Mouse (Mus musculus) lung, embryonic 14.5 days (tissue): Measurements from ENCODE around the gene Actr2. TPM values are rescaled to one million over a fixed set of nuclear protein-coding genes. Genes with fewer than 3 reads are reported as not detected.
A peak's percentile ranks its signal among the peaks of the same experiment; 100 is the strongest.

ENCODE experiments used
- ATAC-seq: fragments of 200-750 bp; cut with Nextera tagmentation; 2 replicates; pipeline ENCODE4 v1.8.0; 2017; ENCODE audit warnings: mild to moderate bottlenecking, moderate TSS enrichment, moderate library complexity; ENCODE audit not compliant: insufficient read depth
- DNase-seq: peaks from one replicate; pipeline ENCODE4 v3.0.0-alpha.2; 2015
- H3K27ac ChIP-seq: fragments of 300-500 bp; sonication (generic); 2 replicates; pipeline ENCODE4 v1.5.1; 2014; ENCODE audit warnings: low read depth, mild to moderate bottlenecking, moderate library complexity
- H3K27me3 ChIP-seq: fragments of 300-500 bp; sonication (generic); 2 replicates; pipeline ENCODE4 v1.6.1; 2014; ENCODE audit warnings: low read length, control low read depth; ENCODE audit not compliant: insufficient read depth
- H3K36me3 ChIP-seq: fragments of 300-500 bp; sonication (generic); 2 replicates; pipeline ENCODE4 v1.6.1; 2014; ENCODE audit warnings: control low read depth; ENCODE audit not compliant: insufficient read depth
- H3K4me1 ChIP-seq: fragments of 300-500 bp; sonication (generic); 2 replicates; pipeline ENCODE4 v1.6.1; 2014; ENCODE audit warnings: antibody characterized with exemption, control low read depth; ENCODE audit not compliant: insufficient read depth
- H3K4me2 ChIP-seq: fragments of 300-500 bp; sonication (generic); 2 replicates; pipeline ENCODE4 v1.6.1; 2014; ENCODE audit warnings: mild to moderate bottlenecking
- H3K4me3 ChIP-seq: fragments of 300-500 bp; sonication (generic); 2 replicates; pipeline ENCODE4 v1.5.1; 2014; ENCODE audit warnings: low read depth, low read length
- H3K9ac ChIP-seq: fragments of 300-500 bp; sonication (generic); 2 replicates; pipeline ENCODE4 v1.6.1; 2014
- H3K9me3 ChIP-seq: fragments of 300-500 bp; sonication (generic); 2 replicates; pipeline ENCODE4 v1.6.1; 2016; ENCODE audit warnings: low read depth, low read length, control low read depth
- CTCF ChIP-seq: IDR thresholded peaks from 2 replicates; pipeline ENCODE4 v1.5.1; 2016; ENCODE audit warnings: antibody characterized with exemption, low read depth
- WGBS: fragments of 180-500 bp; shearing (Covaris S2); extraction: QIAGEN DNeasy Blood & Tissue Kit; methylation state at CpG from one replicate; pipeline ENCODE4 v1.1.7; 2014; 5-methylcytosine and 5-hydroxymethylcytosine counted together
- polyA plus RNA-seq: library from polyadenylated mRNA; unstranded; fragments of >200 nt; fragmentation: Nextera tagmentation; extraction: Ambion mirVana; gene quantifications from 2 replicates; pipeline ENCODE4 v1.2.1, GENCODE M21; 2014

Actr2 gene
- polyA plus RNA-seq, 1 experiment from 2014 or later: 65.9 TPM

- Histone ChIP-seq H3K9me3 (no peaks in the 10 kb centered on the region), H3K27ac (no peak overlapping the region), H3K4me2 (no peak overlapping the region), H3K27me3 (no peaks in the 10 kb centered on the region), H3K9ac (no peak overlapping the region), H3K4me1 (no peaks in the 10 kb centered on the region), H3K4me3 (no peak overlapping the region), H3K36me3 (0 out of 2 replicates have a peak, but pooled peaks cover 7% of the 10 kb centered on the region)
- DNase-seq (no peak), ATAC-seq (no peak)
- WGBS: 51% methylated on average over 13 of the region's 13 CpGs
- no peak for TF ChIP-seq CTCF
Observed at GRCm38 (mm10) chr11:20052814-20053536, 59.7 kb downstream of the Actr2 start.

GRCm38 (mm10) chr11:20045586-20045985, 67.1 kb downstream of the Actr2 start:
- Histone ChIP-seq H3K9ac (no peak overlapping the region), H3K4me1 (no peaks in the 10 kb centered on the region), H3K27me3 (no peaks in the 10 kb centered on the region), H3K27ac (no peak overlapping the region), H3K36me3 (no peaks in the 10 kb centered on the region), H3K4me3 (no peak overlapping the region), H3K9me3 (no peaks in the 10 kb centered on the region), H3K4me2 (no peak overlapping the region)
- peak; percentile 37 for TF ChIP-seq CTCF
- DNase-seq (no peak), ATAC-seq (no peak)
- WGBS: 72% methylated on average over 3 of the region's 3 CpGs

- Histone ChIP-seq H3K27ac (no peak overlapping the region), H3K27me3 (no peaks in the 10 kb centered on the region), H3K9ac (no peak overlapping the region), H3K4me2 (no peak overlapping the region), H3K4me3 (no peak overlapping the region), H3K9me3 (no peaks in the 10 kb centered on the region), H3K36me3 (no peaks in the 10 kb centered on the region), H3K4me1 (0 out of 2 replicates have a peak, but pooled peaks cover 4% of the 10 kb centered on the region)
- DNase-seq (no peak), ATAC-seq (no peak)
- TF ChIP-seq CTCF: no peak
- WGBS: 80% methylated on average over 4 of the region's 4 CpGs
Observed at GRCm38 (mm10) chr11:20043256-20043655, 69.5 kb downstream of the Actr2 start.

- Histone ChIP-seq H3K36me3 (no peaks in the 10 kb centered on the region), H3K27me3 (no peaks in the 10 kb centered on the region), H3K4me3 (no peak overlapping the region), H3K4me1 (0 out of 2 replicates have a peak, but pooled peaks cover 4% of the 10 kb centered on the region), H3K27ac (no peak overlapping the region), H3K4me2 (no peak overlapping the region), H3K9ac (no peak overlapping the region), H3K9me3 (no peaks in the 10 kb centered on the region)
- TF ChIP-seq CTCF: no peak
- 67% methylated on average over 4 of the region's 4 CpGs for WGBS
- ATAC-seq (no peak), DNase-seq (no peak)
Observed at GRCm38 (mm10) chr11:20042106-20042505, 70.6 kb downstream of the Actr2 start.

- Histone ChIP-seq H3K36me3 (no peaks in the 10 kb centered on the region), H3K27me3 (no peaks in the 10 kb centered on the region), H3K9me3 (no peaks in the 10 kb centered on the region), H3K4me2 (no peak overlapping the region), H3K4me1 (0 out of 2 replicates have a peak, but pooled peaks cover 4% of the 10 kb centered on the region), H3K27ac (no peak overlapping the region), H3K9ac (no peak overlapping the region), H3K4me3 (no peak overlapping the region)
- WGBS: 33% methylated on average over 6 of the region's 6 CpGs
- no peak for TF ChIP-seq CTCF
- DNase-seq (no peak), ATAC-seq (no peak)
Observed at GRCm38 (mm10) chr11:20041164-20041920, 71.4 kb downstream of the Actr2 start.

GRCm38 (mm10) chr11:20038723-20039122, 74.0 kb downstream of the Actr2 start:
- TF ChIP-seq CTCF: no peak
- no peak overlapping the region for H3K27ac ChIP-seq
- 0 out of 2 replicates have a peak, but pooled peaks have one; percentile 8 for ATAC-seq
- H3K9ac ChIP-seq: no peak overlapping the region
- H3K4me2 ChIP-seq: no peak overlapping the region
- H3K4me3 ChIP-seq: no peak overlapping the region
- no peaks in the 10 kb centered on the region for H3K27me3 ChIP-seq
- 27% methylated on average over 8 of the region's 8 CpGs for WGBS
- H3K9me3 ChIP-seq: no peaks in the 10 kb centered on the region
- no peaks in the 10 kb centered on the region for H3K36me3 ChIP-seq
- peak; percentile 67 for DNase-seq
- H3K4me1 ChIP-seq: 0 out of 2 replicates have a peak, but pooled peaks cover 4% of the 10 kb centered on the region

- Histone ChIP-seq H3K4me3 (no peak overlapping the region), H3K9me3 (no peaks in the 10 kb centered on the region), H3K9ac (no peak overlapping the region), H3K36me3 (no peaks in the 10 kb centered on the region), H3K27ac (no peak overlapping the region), H3K4me2 (no peak overlapping the region), H3K4me1 (0 out of 2 replicates have a peak, but pooled peaks cover 4% of the 10 kb centered on the region), H3K27me3 (no peaks in the 10 kb centered on the region)
- 83% methylated on average over 4 of the region's 4 CpGs for WGBS
- TF ChIP-seq CTCF: no peak
- ATAC-seq: no peak
- DNase-seq: no peak
Observed at GRCm38 (mm10) chr11:20037739-20038138, 75.0 kb downstream of the Actr2 start.
